Mouse (Mus musculus) kidney, postnatal 0 days (tissue): ENCODE data around the gene Mapk10. TPM values are rescaled to one million over a fixed set of nuclear protein-coding genes. Genes with fewer than 3 reads are reported as not detected.
"Not testable (repeated sequence)": the region's sequence is repeated elsewhere in the genome, so short reads cannot be mapped to it uniquely, and the experiment has no call there.

Source experiments
- ATAC-seq: fragments of 200-750 bp; cut with Nextera tagmentation; replicated peaks from 2 replicates; pipeline ENCODE4 v1.8.0; 2017; ENCODE audit warnings: low read depth, moderate number of reproducible peaks, moderate TSS enrichment, moderate library complexity; ENCODE audit not compliant: low FRiP score
- DNase-seq: peaks from one replicate; pipeline ENCODE4 v3.0.0-alpha.2; 2016; ENCODE audit warnings: low spot score
- H3K27ac ChIP-seq: fragments of 300-500 bp; sonication (generic); 2 replicates; pipeline ENCODE4 v1.5.1; 2014; ENCODE audit warnings: mild to moderate bottlenecking
- H3K27me3 ChIP-seq: fragments of 300-500 bp; sonication (generic); 2 replicates; pipeline ENCODE4 v1.6.1; 2014; ENCODE audit warnings: low read length, mixed read lengths; ENCODE audit not compliant: insufficient read depth
- H3K36me3 ChIP-seq: fragments of 300-500 bp; sonication (generic); 2 replicates; pipeline ENCODE4 v1.6.1; 2014; ENCODE audit warnings: low read length, mixed read lengths; ENCODE audit not compliant: insufficient read depth
- H3K4me1 ChIP-seq: fragments of 300-500 bp; sonication (generic); replicated peaks from 2 replicates; pipeline ENCODE4 v1.6.1; 2014; ENCODE audit warnings: antibody characterized with exemption, low read length, mixed read lengths; ENCODE audit not compliant: insufficient read depth
- H3K4me2 ChIP-seq: fragments of 300-500 bp; sonication (generic); 2 replicates; pipeline ENCODE4 v1.6.1; 2014; ENCODE audit warnings: mild to moderate bottlenecking, low read length, moderate library complexity, mixed read lengths
- H3K4me3 ChIP-seq: fragments of 300-500 bp; sonication (generic); replicated peaks from 2 replicates; pipeline ENCODE4 v1.5.1; 2014; ENCODE audit warnings: low read depth, low read length
- H3K9ac ChIP-seq: fragments of 300-500 bp; sonication (generic); 2 replicates; pipeline ENCODE4 v1.6.1; 2014; ENCODE audit warnings: low read depth, low read length
- H3K9me3 ChIP-seq: fragments of 300-500 bp; sonication (generic); replicated peaks from 2 replicates; pipeline ENCODE4 v1.6.1; 2016; ENCODE audit warnings: low read length, inconsistent platforms, mixed read lengths
- CTCF ChIP-seq: IDR thresholded peaks from 2 replicates; pipeline ENCODE4 v1.5.1; 2016; ENCODE audit warnings: antibody characterized with exemption, low read depth, mild to moderate bottlenecking, moderate library complexity
- WGBS: fragments of 180-500 bp; shearing (Covaris S2); extraction: QIAGEN DNeasy Blood & Tissue Kit; methylation state at CpG from one replicate; pipeline ENCODE4 v1.1.7; 2014; 5-methylcytosine and 5-hydroxymethylcytosine counted together
- polyA plus RNA-seq: library from polyadenylated mRNA; unstranded; fragments of >200 nt; fragmentation: Nextera tagmentation; extraction: Ambion mirVana; gene quantifications from 2 replicates; pipeline ENCODE4 v1.2.1, GENCODE M21; 2015

Gene Mapk10
- polyA plus RNA-seq, 1 experiment from 2014 or later: 0.41 TPM

GRCm38 (mm10) chr5:102946625-102947024 is 264.5 kb downstream of the Mapk10 start:
- no peaks in the 10 kb centered on the region for H3K27me3 ChIP-seq
- H3K27ac ChIP-seq: no peak overlapping the region
- no peak for DNase-seq
- ATAC-seq: no peak
- no peaks in the 10 kb centered on the region for H3K9me3 ChIP-seq
- no peak overlapping the region for H3K4me2 ChIP-seq
- no peaks in the 10 kb centered on the region for H3K4me1 ChIP-seq
- no peak overlapping the region for H3K9ac ChIP-seq
- H3K4me3 ChIP-seq: no peak overlapping the region
- 85% methylated on average over 8 of the region's 8 CpGs for WGBS
- TF ChIP-seq CTCF: no peak
- H3K36me3 ChIP-seq: no peaks in the 10 kb centered on the region

GRCm38 (mm10) chr5:102943864-102944630 is 267.1 kb downstream of the Mapk10 start:
- not testable (repeated sequence) for H3K4me2 ChIP-seq, H3K9ac ChIP-seq, H3K4me3 ChIP-seq, H3K27me3 ChIP-seq, ATAC-seq, H3K4me1 ChIP-seq, DNase-seq, H3K27ac ChIP-seq, H3K36me3 ChIP-seq, H3K9me3 ChIP-seq
- TF ChIP-seq CTCF: peak; percentile 50; the same call in 1 of the 2 replicates
- WGBS: 73% methylated on average over 17 of the region's 17 CpGs

GRCm38 (mm10) chr5:102930161-102930560 is 281.0 kb downstream of the Mapk10 start:
- no peak overlapping the region for H3K27ac ChIP-seq
- ATAC-seq (no peak), DNase-seq (peak; percentile 33)
- no peaks in the 10 kb centered on the region for H3K36me3 ChIP-seq
- no peaks in the 10 kb centered on the region for H3K4me1 ChIP-seq
- TF ChIP-seq CTCF: no peak
- WGBS: 57% methylated on average over 6 of the region's 6 CpGs
- no peaks in the 10 kb centered on the region for H3K27me3 ChIP-seq
- H3K9me3 ChIP-seq: no peaks in the 10 kb centered on the region
- no peak overlapping the region for H3K4me3 ChIP-seq
- H3K4me2 ChIP-seq: no peak overlapping the region
- H3K9ac ChIP-seq: no peak overlapping the region

GRCm38 (mm10) chr5:102926786-102927185 is 284.3 kb downstream of the Mapk10 start:
- Histone ChIP-seq H3K4me2 (no peak overlapping the region), H3K36me3 (no peaks in the 10 kb centered on the region), H3K27me3 (no peaks in the 10 kb centered on the region), H3K4me3 (no peak overlapping the region), H3K4me1 (no peaks in the 10 kb centered on the region), H3K9me3 (no peaks in the 10 kb centered on the region), H3K27ac (no peak overlapping the region), H3K9ac (no peak overlapping the region)
- 78% methylated on average over 5 of the region's 5 CpGs for WGBS
- no peak for TF ChIP-seq CTCF
- DNase-seq: no peak
- ATAC-seq: no peak

GRCm38 (mm10) chr5:102920199-102920598 is 290.9 kb downstream of the Mapk10 start:
- 30% methylated on average over 2 of the region's 2 CpGs for WGBS
- H3K4me3 ChIP-seq: no peak overlapping the region
- no peaks in the 10 kb centered on the region for H3K4me1 ChIP-seq
- H3K9ac ChIP-seq: no peak overlapping the region
- H3K27me3 ChIP-seq: no peaks in the 10 kb centered on the region
- no peak for DNase-seq
- no peak for ATAC-seq
- no peaks in the 10 kb centered on the region for H3K36me3 ChIP-seq
- no peaks in the 10 kb centered on the region for H3K9me3 ChIP-seq
- no peak overlapping the region for H3K4me2 ChIP-seq
- TF ChIP-seq CTCF: no peak
- H3K27ac ChIP-seq: no peak overlapping the region

- WGBS: 68% methylated on average over 13 of the region's 13 CpGs
- H3K9me3 ChIP-seq: no peaks in the 10 kb centered on the region
- no peak for TF ChIP-seq CTCF
Observed at GRCm38 (mm10) chr5:102905441-102906211, 305.5 kb downstream of the Mapk10 start.

More at GRCm38 (mm10) chr5:102905441-102906211, 305.5 kb downstream of the Mapk10 start:
- Histone ChIP-seq H3K4me2 (no peak overlapping the region), H3K36me3 (no peaks in the 10 kb centered on the region), H3K27me3 (no peaks in the 10 kb centered on the region), H3K4me1 (no peaks in the 10 kb centered on the region), H3K9ac (no peak overlapping the region), H3K4me3 (no peak overlapping the region), H3K27ac (no peak overlapping the region)
- no peak for ATAC-seq
- no peak for DNase-seq
